Mouse (Mus musculus): ENCODE measurements around the gene Rbm20.

Rbm20 gene

GRCm38 (mm10) chr19:53716469-53716868, 39.4 kb downstream of the Rbm20 start:
- no peak for DNase-seq (ENCODE audit: extremely low read depth, low read depth)

DNA sequence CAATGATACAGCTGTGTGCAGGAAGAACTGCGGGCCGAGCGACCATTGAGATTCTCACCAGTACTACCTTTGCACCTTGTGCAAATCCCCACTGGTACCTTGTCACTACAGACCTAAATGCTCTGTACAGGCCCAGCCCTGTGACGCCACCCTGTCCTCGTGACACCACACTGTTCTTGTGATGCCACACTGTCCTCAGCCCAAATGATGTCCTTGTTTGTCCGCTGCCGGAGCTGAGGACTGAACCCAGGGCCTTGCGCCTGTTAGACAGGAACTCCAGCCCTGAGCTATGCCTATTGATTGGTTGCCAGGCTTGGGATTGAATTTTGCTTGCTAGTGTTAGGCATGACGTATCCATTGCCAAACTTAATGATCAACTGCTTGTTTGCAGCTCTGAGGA, 40.3 kb downstream of the Rbm20 start:
- DNase-seq (ENCODE audit: extremely low read depth, low read depth) = no peak

DNA sequence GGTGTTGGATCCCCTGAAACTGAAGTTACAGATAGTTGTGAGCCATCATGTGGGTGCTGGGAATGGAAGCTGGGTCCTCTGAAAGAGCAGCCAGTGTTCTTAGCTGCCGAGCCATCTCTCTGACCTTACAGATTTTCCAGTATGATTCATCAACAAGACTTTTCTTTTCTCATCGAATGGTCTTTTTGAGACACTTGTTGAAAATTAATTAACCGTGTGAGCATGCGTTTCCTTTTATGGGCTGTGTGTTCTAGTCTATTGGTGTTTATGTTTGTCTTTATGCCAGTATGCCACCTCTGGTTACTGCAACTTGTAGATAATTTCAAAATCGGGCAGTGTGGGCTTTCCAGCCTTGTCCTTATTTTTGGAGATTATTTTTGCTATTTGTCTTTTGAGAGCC, 45.1 kb downstream of the Rbm20 start:
- no peak for DNase-seq (ENCODE audit: extremely low read depth, low read depth)

GRCm38 (mm10) chr19:53724053-53724452, 46.9 kb downstream of the Rbm20 start:
- DNase-seq (ENCODE audit: extremely low read depth, low read depth) = no peak

DNA sequence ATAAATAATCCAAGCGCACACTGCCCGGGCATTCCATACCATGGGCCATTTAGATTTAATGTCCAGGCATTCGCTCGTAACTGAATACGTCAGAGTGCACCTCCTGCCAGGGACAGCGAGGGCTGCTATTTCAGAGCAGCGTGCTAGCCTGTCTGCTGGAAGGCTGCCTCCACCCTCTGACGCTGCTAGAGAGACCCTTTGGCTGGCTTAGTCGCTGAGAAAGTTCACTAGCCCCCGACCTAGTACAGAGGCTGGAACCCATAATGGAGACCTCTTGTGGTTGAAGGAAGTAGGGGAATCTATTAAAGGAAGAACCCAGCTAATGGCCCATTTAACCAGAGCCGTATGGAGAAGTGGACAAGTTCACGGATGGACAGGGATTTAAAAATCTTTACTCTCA, 49.2 kb downstream of the Rbm20 start:
- DNase-seq (ENCODE audit: extremely low read depth, low read depth) = no peak

DNA sequence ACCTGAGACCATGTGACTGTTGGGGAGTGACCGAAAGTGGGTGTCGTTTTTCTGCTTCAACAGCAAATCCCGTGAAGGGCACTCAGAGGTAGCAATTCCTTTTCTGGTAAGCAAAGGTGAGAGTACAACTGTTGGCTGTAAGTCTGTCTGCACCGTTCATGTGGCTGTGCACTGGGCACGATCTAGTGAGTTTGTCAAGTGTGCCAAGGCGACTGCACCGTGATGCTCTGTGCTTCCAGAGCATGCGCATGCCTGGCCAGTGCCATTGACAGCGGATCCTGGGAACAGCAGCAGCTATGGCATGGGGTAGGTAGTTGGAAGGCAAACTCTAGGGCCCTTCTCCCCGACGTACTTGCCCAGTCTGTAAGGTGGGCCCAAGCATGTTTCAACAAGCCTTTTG, 49.6 kb downstream of the Rbm20 start:
- DNase-seq (ENCODE audit: extremely low read depth, low read depth) = no peak

- no peak for DNase-seq (ENCODE audit: extremely low read depth, low read depth)
These were observed 50.2 kb downstream of the Rbm20 start for GRCm38 (mm10) chr19:53727277-53727676.

- no peak for DNase-seq (ENCODE audit: extremely low read depth, low read depth)
These were observed 51.0 kb downstream of the Rbm20 start for GRCm38 (mm10) chr19:53727886-53728669.

DNA sequence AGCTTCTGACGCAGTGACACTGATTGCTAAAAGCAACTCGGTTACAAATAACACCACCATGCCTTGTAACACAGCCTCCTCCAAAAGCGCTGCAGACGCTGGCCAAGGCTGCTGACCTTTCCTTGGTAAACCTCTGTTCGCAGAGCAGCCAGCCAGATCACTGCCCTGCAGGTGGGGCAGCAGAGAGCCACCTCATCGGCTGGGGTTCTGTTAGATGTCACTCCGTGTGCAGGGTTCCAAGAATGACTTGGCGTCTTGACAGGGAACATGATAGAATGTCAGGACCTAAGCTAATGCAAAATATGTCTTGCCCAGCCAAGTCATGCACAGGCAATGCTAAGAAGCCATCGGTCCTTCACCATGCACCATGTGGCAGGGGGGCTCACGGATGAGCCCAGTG, 52.8 kb downstream of the Rbm20 start:
- DNase-seq (ENCODE audit: extremely low read depth, low read depth) = no peak

- DNase-seq (ENCODE audit: extremely low read depth, low read depth) = no peak
These were observed 54.7 kb downstream of the Rbm20 start for GRCm38 (mm10) chr19:53731761-53732201.

GRCm38 (mm10) chr19:53734845-53735244, 57.7 kb downstream of the Rbm20 start:
- peak; percentile 13 for DNase-seq (ENCODE audit: extremely low read depth, low read depth)

- no peak for DNase-seq (ENCODE audit: extremely low read depth, low read depth)
These were observed 61.6 kb downstream of the Rbm20 start for GRCm38 (mm10) chr19:53738701-53739131.

DNA sequence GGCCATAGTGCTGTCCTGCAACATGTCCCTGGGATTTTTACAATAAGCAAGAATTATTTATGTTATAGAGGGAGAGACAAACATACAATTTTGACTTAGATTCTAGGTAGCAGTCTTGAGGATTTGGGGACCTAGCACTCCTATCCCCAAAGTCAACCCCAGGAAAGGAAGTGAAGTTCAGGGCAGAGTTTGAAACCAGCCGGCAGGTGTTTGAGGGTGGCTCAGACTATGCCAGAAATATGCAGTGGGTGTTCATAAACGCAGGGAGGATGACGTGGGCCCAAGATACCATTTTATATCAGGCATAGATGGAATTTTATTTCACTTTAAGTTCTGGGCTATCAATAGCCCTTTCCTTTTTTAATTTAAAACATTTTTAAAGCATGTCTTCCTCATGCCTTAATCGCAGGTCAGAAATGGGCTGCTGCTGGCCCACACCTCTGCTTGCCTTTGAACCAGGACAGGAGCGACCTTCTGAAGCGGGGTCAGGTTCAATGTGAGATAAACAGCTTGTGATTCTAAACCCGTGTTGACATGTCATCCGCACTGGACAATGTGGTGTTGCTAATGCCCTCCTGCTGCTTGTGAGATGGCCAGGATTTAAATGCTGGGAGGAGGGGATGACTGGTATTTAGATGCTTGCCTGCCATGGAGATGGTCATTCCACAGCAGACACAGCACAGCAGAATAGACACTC, 62.6 kb downstream of the Rbm20 start:
- no peak for DNase-seq (ENCODE audit: extremely low read depth, low read depth)

GRCm38 (mm10) chr19:53740750-53741380, 63.8 kb downstream of the Rbm20 start:
- DNase-seq (ENCODE audit: extremely low read depth, low read depth) = no peak

DNA sequence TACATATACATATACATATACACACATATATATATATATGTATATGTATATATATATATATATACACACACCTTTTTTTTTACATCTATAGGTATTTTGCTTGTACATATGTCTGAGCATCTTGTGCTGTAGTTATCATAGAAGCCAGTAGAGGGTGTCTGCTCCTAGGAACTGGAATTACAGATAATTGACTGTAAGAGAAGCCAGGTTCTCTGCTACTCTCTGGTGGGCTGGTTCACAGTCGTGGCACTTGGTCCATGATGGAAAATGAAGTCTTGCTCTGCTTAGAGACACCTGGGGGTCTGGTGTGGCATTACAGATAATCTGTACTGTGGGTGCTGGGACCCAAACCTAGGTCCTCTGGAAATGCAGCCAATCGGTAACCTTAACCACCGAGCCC, 64.8 kb downstream of the Rbm20 start:
- peak; percentile 57 for DNase-seq (ENCODE audit: extremely low read depth, low read depth)

GRCm38 (mm10) chr19:53745354-53745753, 68.2 kb downstream of the Rbm20 start:
- no peak for DNase-seq (ENCODE audit: extremely low read depth, low read depth)

- DNase-seq (ENCODE audit: extremely low read depth, low read depth) = no peak
These were observed 69.0 kb downstream of the Rbm20 start for GRCm38 (mm10) chr19:53746116-53746515.

- DNase-seq (ENCODE audit: extremely low read depth, low read depth) = no peak
These were observed 71.2 kb downstream of the Rbm20 start for GRCm38 (mm10) chr19:53748236-53748775.

DNA sequence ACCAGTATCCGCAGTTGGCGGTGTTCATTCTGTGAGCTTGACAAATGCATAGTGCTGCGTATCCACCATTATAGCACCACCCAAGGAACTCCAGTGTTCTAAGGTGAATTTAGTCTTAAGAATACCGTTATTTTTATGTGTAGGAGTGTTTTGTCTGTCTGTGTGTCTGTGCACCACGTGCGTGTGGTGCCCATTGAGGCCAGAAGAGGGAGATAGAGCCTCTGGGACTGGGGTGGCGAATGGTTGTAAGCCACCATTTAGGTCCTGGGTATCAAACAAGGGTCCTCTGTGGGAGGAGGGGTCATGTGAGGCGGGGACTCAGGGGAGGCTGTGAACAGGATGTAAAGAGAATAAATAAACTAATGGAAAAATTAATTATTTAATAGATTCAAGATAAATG, 72.2 kb downstream of the Rbm20 start:
- DNase-seq (ENCODE audit: extremely low read depth, low read depth) = no peak

GRCm38 (mm10) chr19:53751420-53752185, 74.5 kb downstream of the Rbm20 start:
- no peak for DNase-seq (ENCODE audit: extremely low read depth, low read depth)

GRCm38 (mm10) chr19:53752993-53753392, 75.9 kb downstream of the Rbm20 start:
- DNase-seq (ENCODE audit: extremely low read depth, low read depth) = peak; percentile 56
